In the genomic region with DNA sequence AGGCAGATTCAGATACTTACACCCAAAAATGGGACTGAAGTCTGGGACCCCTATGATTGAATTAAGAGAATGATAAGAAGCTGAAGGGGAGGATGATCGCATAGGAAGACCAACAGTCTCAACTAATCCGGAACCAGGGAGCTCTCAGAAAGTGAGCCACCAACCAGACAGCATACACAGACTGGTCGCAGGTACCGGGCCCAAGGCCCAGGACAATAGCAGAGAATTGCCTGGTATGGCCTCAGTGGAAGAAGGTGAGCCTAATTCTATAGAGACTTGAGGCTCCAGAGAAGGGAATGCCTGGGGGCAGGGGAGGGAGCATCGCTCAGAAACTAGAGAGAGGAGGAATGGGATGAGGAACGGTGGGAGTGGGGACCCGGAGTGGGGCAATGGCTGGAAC, we compare ENCODE assay signal across 20 mouse cellular contexts.
"Had no signal": no experiment of that assay in that cellular context is flagged by ENCODE, and none has a peak within 500 bp of the region (broad histone marks: within the 10 kb centered on the region; RNA-seq: fewer than 3 reads in every experiment).

No protein-coding gene starts in this region.

- H3K27me3 ChIP-seq: limb, embryonic 13.5 days; liver, embryonic 12.5 days; liver, embryonic 15.5 days; lung, embryonic 15.5 days; megakaryocyte, embryonic 14.5 days; midbrain, embryonic 15.5 days; neural tube, embryonic 12.5 days; neural tube, embryonic 15.5 days had no signal

- H3K4me2 ChIP-seq: limb, embryonic 13.5 days; liver, embryonic 12.5 days; liver, embryonic 15.5 days; lung, embryonic 15.5 days; midbrain, embryonic 15.5 days; neural tube, embryonic 12.5 days; neural tube, embryonic 15.5 days had no signal

- H3K27ac ChIP-seq: limb, embryonic 10.5 days; limb, embryonic 13.5 days; liver, embryonic 12.5 days; liver, embryonic 15.5 days; lung, embryonic 15.5 days; midbrain, embryonic 10.5 days; midbrain, embryonic 15.5 days; neural tube, embryonic 12.5 days; neural tube, embryonic 15.5 days had no signal

- H3K36me3 ChIP-seq: limb, embryonic 10.5 days; limb, embryonic 13.5 days; liver, embryonic 12.5 days; liver, embryonic 15.5 days; lung, embryonic 15.5 days; midbrain, embryonic 10.5 days; midbrain, embryonic 15.5 days; neural tube, embryonic 12.5 days; neural tube, embryonic 15.5 days had no signal

- ATAC-seq: liver, embryonic 12.5 days; midbrain, embryonic 15.5 days had no signal

- H3K4me3 ChIP-seq: limb, embryonic 10.5 days; limb, embryonic 13.5 days; liver, embryonic 12.5 days; liver, embryonic 15.5 days; lung, embryonic 15.5 days; megakaryocyte, embryonic 14.5 days; midbrain, embryonic 10.5 days; midbrain, embryonic 15.5 days; neural tube, embryonic 12.5 days; neural tube, embryonic 15.5 days had no signal

- H3K9ac ChIP-seq: limb, embryonic 13.5 days; liver, embryonic 12.5 days; liver, embryonic 15.5 days; lung, embryonic 15.5 days; midbrain, embryonic 15.5 days; neural tube, embryonic 12.5 days; neural tube, embryonic 15.5 days had no signal

- DNase-seq: kidney, adult 9 months; kidney, postnatal 14 days; kidney, postnatal 4 days; liver; lung, adult 18-20 months; lung, postnatal 10 days; lung, postnatal 36 days; retina, postnatal 1 day; thymus, adult 18-20 months; thymus, postnatal 36 days had no signal

- H3K4me1 ChIP-seq: limb, embryonic 10.5 days; limb, embryonic 13.5 days; liver, embryonic 12.5 days; liver, embryonic 15.5 days; lung, embryonic 15.5 days; megakaryocyte, embryonic 14.5 days; midbrain, embryonic 10.5 days; midbrain, embryonic 15.5 days; neural tube, embryonic 12.5 days; neural tube, embryonic 15.5 days had no signal

- H3K9me3 ChIP-seq: limb, embryonic 10.5 days; limb, embryonic 13.5 days; liver, embryonic 15.5 days; lung, embryonic 15.5 days; midbrain, embryonic 10.5 days; midbrain, embryonic 15.5 days; neural tube, embryonic 12.5 days; neural tube, embryonic 15.5 days had no signal
